Mouse (Mus musculus) MEL (cell line): ENCODE results near the gene Arid5b. TPM values are rescaled to one million over a fixed set of nuclear protein-coding genes. Genes with fewer than 3 reads are reported as not detected.

Experiments
- DNase-seq: peaks from one replicate; pipeline ENCODE4 v3.0.0; 2011; ENCODE audit warnings: low read depth, low spot score
- H3K27ac ChIP-seq: 2 replicates; pipeline ENCODE4 v1.5.1; 2012; ENCODE audit warnings: low read depth, mild to moderate bottlenecking, control low read depth, low read length, moderate library complexity; ENCODE audit not compliant: control insufficient read depth
- H3K27me3 ChIP-seq, 2 experiments: fragments of 150-350 bp in 1 of 2; sonication (generic) in 1 of 2; 2 replicates each; pipeline ENCODE4 v1.6.1; 2012; ENCODE audit warnings: low read length in 2 of 2, mild to moderate bottlenecking in 2 of 2, improper control_type of control experiment in 1 of 2, moderate library complexity in 1 of 2; ENCODE audit not compliant: insufficient read depth in 2 of 2, control insufficient read depth in 1 of 2
- H3K36me3 ChIP-seq, 2 experiments: 2 replicates each; pipeline ENCODE4 v1.6.1; 2012 to 2014; ENCODE audit warnings: low read length in 2 of 2, improper control_type of control experiment in 1 of 2, inconsistent platforms in 1 of 2, mild to moderate bottlenecking in 1 of 2; ENCODE audit not compliant: insufficient read depth in 2 of 2, control insufficient read depth in 1 of 2
- H3K4me1 ChIP-seq, 2 experiments: fragments of 150-350 bp in 1 of 2; sonication (generic) in 1 of 2; 2 replicates each; pipeline ENCODE4 v1.6.1; 2012; ENCODE audit warnings: low read length in 2 of 2, improper control_type of control experiment in 1 of 2, mild to moderate bottlenecking in 1 of 2; ENCODE audit not compliant: insufficient read depth in 2 of 2, control insufficient read depth in 1 of 2
- H3K4me3 ChIP-seq, 2 experiments: fragments of 150-350 bp in 1 of 2; sonication (generic) in 1 of 2; 2 replicates each; pipeline ENCODE4 v1.5.1; 2012; ENCODE audit warnings: low read depth in 2 of 2, low read length in 2 of 2, mild to moderate bottlenecking in 2 of 2, moderate library complexity in 2 of 2, control low read depth in 1 of 2, improper control_type of control experiment in 1 of 2; ENCODE audit not compliant: control insufficient read depth in 1 of 2, insufficient read depth in 1 of 2
- H3K79me2 ChIP-seq: 2 replicates; pipeline ENCODE4 v1.6.1; 2012; ENCODE audit warnings: mild to moderate bottlenecking, low read length, moderate library complexity; ENCODE audit not compliant: control insufficient read depth, poor library complexity, insufficient read depth
- H3K9ac ChIP-seq: 2 replicates; pipeline ENCODE4 v1.6.1; 2012; ENCODE audit warnings: low read depth, mild to moderate bottlenecking, control low read depth, low read length, moderate library complexity; ENCODE audit not compliant: control insufficient read depth, poor library complexity, severe bottlenecking
- H3K9me3 ChIP-seq: fragments of 150-350 bp; sonication (generic); replicated peaks from 2 replicates; pipeline ENCODE4 v1.6.1; 2012; ENCODE audit warnings: mild to moderate bottlenecking, low read length, improper control_type of control experiment, moderate library complexity; ENCODE audit not compliant: insufficient read depth
- CHD1 ChIP-seq: IDR thresholded peaks from 2 replicates; pipeline ENCODE4 v1.6.1; 2012; ENCODE audit warnings: low read depth, mild to moderate bottlenecking, inconsistent platforms, low read length, improper control_type of control experiment
- CTCF ChIP-seq, 3 experiments: IDR thresholded peaks in 2 of 3; conservative IDR thresholded peaks in 1 of 3; 2 replicates each; pipeline ENCODE4 v1.5.1; 2011 to 2012; ENCODE audit warnings: low read length in 3 of 3, low read depth in 2 of 3, mild to moderate bottlenecking in 2 of 3, improper control_type of control experiment in 1 of 3, inconsistent platforms in 1 of 3, mixed read lengths in 1 of 3, moderate library complexity in 1 of 3; ENCODE audit not compliant: control insufficient read depth in 1 of 3, insufficient read depth in 1 of 3, poor library complexity in 1 of 3, severe bottlenecking in 1 of 3
- ETS1 ChIP-seq: IDR thresholded peaks from 2 replicates; pipeline ENCODE4 v1.6.1; 2012; ENCODE audit warnings: low read depth, mild to moderate bottlenecking, inconsistent platforms, low read length, improper control_type of control experiment, moderate library complexity
- GABPA ChIP-seq: IDR thresholded peaks from 2 replicates; pipeline ENCODE4 v1.6.1; 2012; ENCODE audit warnings: low read depth, mild to moderate bottlenecking, inconsistent platforms, low read length, improper control_type of control experiment, moderate library complexity
- GATA1 ChIP-seq: IDR thresholded peaks from 2 replicates; pipeline ENCODE4 v1.6.1; 2011; ENCODE audit warnings: low read depth, low read length, improper control_type of control experiment
- JUND ChIP-seq: IDR thresholded peaks from 2 replicates; pipeline ENCODE4 v1.6.1; 2011; ENCODE audit warnings: low read depth, mild to moderate bottlenecking, improper control_type of control experiment, low read length
- KAT2A ChIP-seq: conservative IDR thresholded peaks from 2 replicates; pipeline ENCODE4 v1.6.1; 2012; ENCODE audit warnings: low read depth, low read length, improper control_type of control experiment, inconsistent platforms
- MAX ChIP-seq: IDR thresholded peaks from 2 replicates; pipeline ENCODE4 v1.6.1; 2011; ENCODE audit warnings: low read length, improper control_type of control experiment
- MAZ ChIP-seq: IDR thresholded peaks from 2 replicates; pipeline ENCODE4 v1.6.1; 2012; ENCODE audit warnings: low read depth, mild to moderate bottlenecking, inconsistent platforms, low read length, improper control_type of control experiment
- MYB ChIP-seq: IDR thresholded peaks from 2 replicates; pipeline ENCODE4 v1.6.1; 2011; ENCODE audit warnings: mild to moderate bottlenecking, low read depth, low read length, improper control_type of control experiment
- RAD21 ChIP-seq: IDR thresholded peaks from 2 replicates; pipeline ENCODE4 v1.6.1; 2011; ENCODE audit warnings: mild to moderate bottlenecking, low read depth, low read length, improper control_type of control experiment
- SIN3A ChIP-seq: IDR thresholded peaks from 2 replicates; pipeline ENCODE4 v1.6.1; 2012; ENCODE audit warnings: low read length, improper control_type of control experiment, inconsistent platforms
- SMC3 ChIP-seq: IDR thresholded peaks from 2 replicates; pipeline ENCODE4 v1.6.1; 2011; ENCODE audit warnings: low read depth, low read length, improper control_type of control experiment
- TBP ChIP-seq: IDR thresholded peaks from 2 replicates; pipeline ENCODE4 v1.8.0; 2011; ENCODE audit warnings: low read depth, low read length, improper control_type of control experiment
- TCF12 ChIP-seq: IDR thresholded peaks from 2 replicates; pipeline ENCODE4 v1.6.1; 2014; ENCODE audit warnings: low read depth, mild to moderate bottlenecking, inconsistent platforms, low read length, improper control_type of control experiment, moderate library complexity
- USF2 ChIP-seq, 2 experiments: IDR thresholded peaks; 2 replicates each; pipeline ENCODE4 v1.6.1; 2011 to 2012; ENCODE audit warnings: improper control_type of control experiment in 2 of 2, low read length in 2 of 2, borderline replicate concordance in 1 of 2, inconsistent platforms in 1 of 2, low read depth in 1 of 2, mild to moderate bottlenecking in 1 of 2; ENCODE audit not compliant: insufficient read depth in 1 of 2
- ZC3H11A ChIP-seq: IDR thresholded peaks from 2 replicates; pipeline ENCODE4 v1.6.1; 2012; ENCODE audit warnings: low read depth, mild to moderate bottlenecking, inconsistent platforms, low read length, improper control_type of control experiment
- polyA plus RNA-seq, 2 experiments: library from polyadenylated mRNA; stranded (reverse) in 1 of 2; unstranded in 1 of 2; fragments of >175 nt in 1 of 2; fragments of >200 nt in 1 of 2; gene quantifications; 2 replicates each; pipeline versions ENCODE4 v1.2.1 to v1.2.4; 2012; ENCODE audit warnings: low replicate concordance in 2 of 2, low read depth in 1 of 2; ENCODE audit not compliant: insufficient read length in 2 of 2, insufficient read depth in 1 of 2, missing spikeins in 1 of 2
- total RNA-seq: library from RNA; depleted of rRNA; stranded (reverse); fragments of 300-350 nt; gene quantifications from 2 replicates; pipeline ENCODE4 v1.2.3, GENCODE M21; 2012

The Arid5b gene
- total and polyA plus RNA-seq, 3 experiments: 0.03 TPM; not detected in 2

GRCm38 (mm10) chr10:68168141-68168540, 110.4 kb downstream of the Arid5b start:
- Histone ChIP-seq H3K4me1 (no peaks in the 10 kb centered on the region; a peak in 1 of 4 replicates), H3K4me3 (no peak overlapping the region), H3K9me3 (no peaks in the 10 kb centered on the region)
- no peak for DNase-seq
- TF ChIP-seq KAT2A (no peak), SIN3A (no peak), MYB (no peak), GATA1 (no peak), CTCF (IDR thresholded peaks at IDR 0.05 in 2 of 3, conservative IDR thresholded peaks at IDR 0.05 in 1 of 3; ENCODE audit: control insufficient read depth in 1 of 3, insufficient read depth in 1 of 3, low read depth in 2 of 3, low read length in 3 of 3, poor library complexity in 1 of 3, severe bottlenecking in 1 of 3) (no peak), ZC3H11A (no peak), RAD21 (no peak), MAZ (no peak), TBP (no peak)
- TF ChIP-seq, all 39 proteins: peak for 0
- Histone ChIP-seq H3K27me3 (no peaks in the 10 kb centered on the region), H3K27ac (no peak overlapping the region), H3K79me2 (no peaks in the 10 kb centered on the region), H3K9ac (no peak overlapping the region), H3K36me3 (peaks cover 0 to 2% of the 10 kb centered on the region in 2 experiments; a peak in 2 of 4 replicates)

GRCm38 (mm10) chr10:68167118-68167517, 111.4 kb downstream of the Arid5b start:
- H3K9me3 ChIP-seq: no peaks in the 10 kb centered on the region
- no peaks in the 10 kb centered on the region for H3K27me3 ChIP-seq
- H3K9ac ChIP-seq: no peak overlapping the region
- peaks cover 0 to 2% of the 10 kb centered on the region in 2 experiments; a peak in 2 of 4 replicates for H3K36me3 ChIP-seq
- no peak overlapping the region for H3K4me3 ChIP-seq
- no peaks in the 10 kb centered on the region for H3K79me2 ChIP-seq
- no peak overlapping the region for H3K27ac ChIP-seq
- TF ChIP-seq ETS1 (no peak), GABPA (no peak), MYB (no peak), KAT2A (no peak), CHD1 (no peak), GATA1 (no peak), MAX (no peak), SIN3A (no peak), USF2 (IDR thresholded peaks at IDR 0.05; ENCODE audit: borderline replicate concordance in 1 of 2, insufficient read depth in 1 of 2, low read depth in 1 of 2, low read length in 2 of 2) (no peak), TCF12 (no peak), JUND (no peak), SMC3 (no peak)
- H3K4me1 ChIP-seq: no peaks in the 10 kb centered on the region; a peak in 1 of 4 replicates
- no peak for DNase-seq
